Mouse (Mus musculus): Measurements from ENCODE around the gene Mbtps2.

- TF ChIP-seq CTCF (IDR thresholded peaks at IDR 0.05; ENCODE audit: borderline replicate concordance, insufficient read depth, low read length) (no peak), POLR2A (IDR thresholded peaks at IDR 0.05; ENCODE audit: low read depth, low read length) (no peak)
Observed at GRCm38 (mm10) chrX:157633676-157634414, 35.3 kb upstream of the Mbtps2 start.

All from embryonic fibroblast, embryonic 13.5 days (primary cell).